Mouse (Mus musculus) intestine, embryonic 15.5 days (tissue): ENCODE measurements around the gene Klrc3. TPM values are rescaled to one million over a fixed set of nuclear protein-coding genes. Genes with fewer than 3 reads are reported as not detected.
"Not testable (repeated sequence)": the region's sequence is repeated elsewhere in the genome, so short reads cannot be mapped to it uniquely, and the experiment has no call there.

ENCODE experiments used
- ATAC-seq: fragments of 200-750 bp; cut with Nextera tagmentation; 2 replicates; pipeline ENCODE4 v1.8.0; 2017; ENCODE audit warnings: moderate TSS enrichment, moderate library complexity
- H3K27ac ChIP-seq: fragments of 300-500 bp; sonication (generic); 2 replicates; pipeline ENCODE4 v1.5.1; 2015; ENCODE audit warnings: mild to moderate bottlenecking, inconsistent platforms
- H3K27me3 ChIP-seq: fragments of 300-500 bp; sonication (generic); replicated peaks from 2 replicates; pipeline ENCODE4 v1.6.1; 2015; ENCODE audit warnings: inconsistent platforms
- H3K36me3 ChIP-seq: fragments of 300-500 bp; sonication (generic); 2 replicates; pipeline ENCODE4 v1.6.1; 2015; ENCODE audit warnings: inconsistent platforms
- H3K4me1 ChIP-seq: fragments of 300-500 bp; sonication (generic); replicated peaks from 2 replicates; pipeline ENCODE4 v1.6.1; 2015; ENCODE audit warnings: inconsistent platforms
- H3K4me2 ChIP-seq: fragments of 300-500 bp; sonication (generic); replicated peaks from 2 replicates; pipeline ENCODE4 v1.6.1; 2015; ENCODE audit warnings: mild to moderate bottlenecking, inconsistent platforms
- H3K4me3 ChIP-seq: fragments of 300-500 bp; sonication (generic); replicated peaks from 2 replicates; pipeline ENCODE4 v1.5.1; 2015; ENCODE audit warnings: inconsistent platforms
- H3K9ac ChIP-seq: fragments of 300-500 bp; sonication (generic); 2 replicates; pipeline ENCODE4 v1.6.1; 2015; ENCODE audit warnings: inconsistent platforms
- H3K9me3 ChIP-seq: fragments of 300-500 bp; sonication (generic); 2 replicates; pipeline ENCODE4 v1.6.1; 2016; ENCODE audit warnings: inconsistent platforms
- WGBS: fragments of 180-500 bp; shearing (Covaris S2); methylation state at CpG from one replicate; pipeline ENCODE4 v1.1.7; 2015; 5-methylcytosine and 5-hydroxymethylcytosine counted together
- polyA plus RNA-seq: library from polyadenylated mRNA; unstranded; fragments of >200 nt; fragmentation: Nextera tagmentation; extraction: Ambion mirVana; gene quantifications from 2 replicates; pipeline ENCODE4 v1.2.1, GENCODE M21; 2015

Gene Klrc3
- polyA plus RNA-seq, result not detected in 2 replicates

DNA sequence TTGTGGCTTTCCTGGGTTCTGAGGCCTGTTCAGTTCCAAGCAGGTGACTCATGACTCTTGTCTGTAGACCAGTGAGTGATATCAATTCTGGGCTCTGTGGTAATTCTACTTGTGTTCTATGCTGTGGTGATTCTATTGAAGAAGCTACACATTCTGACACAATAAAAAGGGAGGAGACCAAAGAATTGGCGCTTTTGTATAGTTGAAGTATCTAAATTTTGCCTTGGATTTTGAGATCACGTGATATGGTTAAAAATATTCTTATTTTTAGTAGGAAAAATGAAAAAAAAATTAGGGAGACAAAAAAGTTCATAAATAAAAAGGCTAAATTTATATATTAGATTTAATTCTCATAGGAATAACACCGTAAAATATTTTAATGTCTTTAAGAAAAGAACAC lies at the start of gene Klrc3:
TSS of gene Klrc3 (minus strand) at position 101 of the 400 bp plus-strand sequence.
- 85% methylated on average over 3 of the region's 3 CpGs for WGBS
- not testable (repeated sequence) for H3K4me3 ChIP-seq, H3K27me3 ChIP-seq, H3K9ac ChIP-seq, H3K4me1 ChIP-seq, H3K4me2 ChIP-seq, H3K9me3 ChIP-seq, H3K27ac ChIP-seq, H3K36me3 ChIP-seq, ATAC-seq

DNA sequence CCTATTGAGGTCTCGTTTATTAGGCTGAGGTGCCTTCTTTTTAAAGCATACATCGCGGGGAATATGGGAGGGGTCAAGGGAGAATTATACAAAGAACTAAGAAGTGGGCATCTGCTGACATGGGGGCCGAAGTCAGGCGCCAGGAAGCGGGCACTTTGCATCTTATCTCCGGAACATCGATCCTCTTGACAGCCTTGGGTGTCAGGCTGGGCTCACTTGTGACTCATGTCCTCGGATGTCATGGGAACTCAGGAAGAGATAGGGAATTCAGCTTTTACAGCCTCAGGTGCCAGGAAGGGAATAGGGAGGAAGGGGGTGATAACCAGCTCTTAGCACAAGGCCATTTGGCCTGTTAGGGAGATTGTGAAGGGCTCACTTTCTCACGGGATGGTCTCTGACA lies 48.3 kb upstream of the Klrc3 start:
- not testable (repeated sequence) for H3K27me3 ChIP-seq, H3K9me3 ChIP-seq, H3K4me2 ChIP-seq, H3K4me1 ChIP-seq, H3K9ac ChIP-seq, ATAC-seq, H3K36me3 ChIP-seq, H3K27ac ChIP-seq, H3K4me3 ChIP-seq
- WGBS, result 66% methylated on average over 10 of the region's 10 CpGs

- H3K36me3 ChIP-seq, result no peaks in the 10 kb centered on the region
- no peak overlapping the region for H3K4me2 ChIP-seq
- peak; percentile 88 for ATAC-seq
- H3K27me3 ChIP-seq, result no peaks in the 10 kb centered on the region
- H3K27ac ChIP-seq, result no peak overlapping the region
- no peaks in the 10 kb centered on the region for H3K4me1 ChIP-seq
- H3K4me3 ChIP-seq, result no peak overlapping the region
- no peaks in the 10 kb centered on the region for H3K9me3 ChIP-seq
- WGBS, result 47% methylated on average over 1 of the region's 1 CpGs
- H3K9ac ChIP-seq, result no peak overlapping the region
Observed at GRCm38 (mm10) chr6:129680379-129680778, 37.2 kb upstream of the Klrc3 start.

DNA sequence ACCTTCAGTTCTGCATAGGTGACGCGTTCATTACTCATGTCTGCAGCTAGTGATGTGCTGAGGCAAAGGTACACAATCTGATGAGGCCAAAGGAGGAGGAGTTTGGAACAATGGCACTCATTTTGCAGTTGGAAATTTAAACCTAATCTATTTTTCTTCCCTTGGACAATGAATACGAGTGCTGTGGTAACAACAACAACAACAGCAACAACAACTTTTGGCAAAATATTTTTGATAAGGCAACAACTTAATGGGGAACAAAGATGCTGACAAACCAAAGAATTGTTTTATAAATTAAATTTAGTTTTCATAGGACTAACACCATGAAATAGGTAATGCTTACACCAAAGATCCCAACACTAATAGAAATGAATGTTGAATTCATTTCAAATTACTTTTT lies 35.7 kb upstream of the Klrc3 start, which contains the start of gene Klrc1:
TSS of gene Klrc1 (minus strand) at position 101 of the 400 bp plus-strand sequence.
- Histone ChIP-seq H3K9ac (no peak within 1 kb of the TSS), H3K4me1 (no peaks in the 10 kb centered on the region), H3K27ac (no peak within 1 kb of the TSS), H3K27me3 (no peaks in the 10 kb centered on the region), H3K4me3 (no peak within 1 kb of the TSS), H3K36me3 (no peaks in the 10 kb centered on the region), H3K9me3 (no peaks in the 10 kb centered on the region), H3K4me2 (no peak within 1 kb of the TSS)
- 72% methylated on average over 3 of the region's 3 CpGs for WGBS
- ATAC-seq, result no peak

- not testable (repeated sequence) for H3K4me3 ChIP-seq, ATAC-seq, H3K9me3 ChIP-seq, H3K27me3 ChIP-seq, H3K9ac ChIP-seq, H3K36me3 ChIP-seq, H3K4me2 ChIP-seq, H3K27ac ChIP-seq, H3K4me1 ChIP-seq
- WGBS, result 86% methylated on average over 1 of the region's 3 CpGs
Observed at GRCm38 (mm10) chr6:129661301-129661700, 18.2 kb upstream of the Klrc3 start.

- not testable (repeated sequence) for H3K4me3 ChIP-seq, H3K9me3 ChIP-seq, ATAC-seq, H3K27me3 ChIP-seq, H3K36me3 ChIP-seq, H3K27ac ChIP-seq, H3K9ac ChIP-seq, H3K4me2 ChIP-seq, H3K4me1 ChIP-seq
- WGBS, result 78% methylated on average over 4 of the region's 4 CpGs
Observed at GRCm38 (mm10) chr6:129660589-129660988, 17.5 kb upstream of the Klrc3 start, which contains the start of gene Klrc2. Gene Klrc2, minus strand, starts transcription at chr6:129660689.

GRCm38 (mm10) chr6:129644054-129644453 lies 917 bp upstream of the Klrc3 start:
- ATAC-seq, H3K4me3 ChIP-seq, H3K9ac ChIP-seq, H3K4me1 ChIP-seq, H3K27ac ChIP-seq, H3K9me3 ChIP-seq, H3K27me3 ChIP-seq, H3K36me3 ChIP-seq, H3K4me2 ChIP-seq: not testable (repeated sequence)
- 71% methylated on average over 1 of the region's 3 CpGs for WGBS

DNA sequence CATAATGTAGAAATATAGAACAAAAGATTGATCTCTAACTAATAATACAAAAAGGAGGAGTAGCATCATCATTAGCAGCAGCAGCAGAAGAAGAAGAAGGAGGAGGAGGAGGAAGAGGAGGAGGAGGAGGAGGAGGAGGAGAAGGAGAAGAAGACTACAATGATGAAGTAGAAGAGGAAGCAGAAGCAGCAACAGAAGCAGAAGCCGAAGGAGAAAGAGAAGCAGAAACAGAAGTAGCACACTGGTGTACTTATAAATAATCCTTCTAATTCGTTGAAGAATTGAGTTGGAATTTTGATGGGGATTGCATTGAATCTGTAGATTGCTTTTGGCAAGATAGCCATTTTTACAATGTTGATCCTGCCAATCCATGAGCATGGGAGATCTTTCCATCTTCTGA lies 12.1 kb downstream of the Klrc3 start:
- not testable (repeated sequence) for H3K4me1 ChIP-seq, H3K27me3 ChIP-seq, H3K9ac ChIP-seq, H3K9me3 ChIP-seq, H3K4me2 ChIP-seq, H3K36me3 ChIP-seq, H3K4me3 ChIP-seq, H3K27ac ChIP-seq, ATAC-seq
- WGBS, result 80% methylated on average over 2 of the region's 2 CpGs

DNA sequence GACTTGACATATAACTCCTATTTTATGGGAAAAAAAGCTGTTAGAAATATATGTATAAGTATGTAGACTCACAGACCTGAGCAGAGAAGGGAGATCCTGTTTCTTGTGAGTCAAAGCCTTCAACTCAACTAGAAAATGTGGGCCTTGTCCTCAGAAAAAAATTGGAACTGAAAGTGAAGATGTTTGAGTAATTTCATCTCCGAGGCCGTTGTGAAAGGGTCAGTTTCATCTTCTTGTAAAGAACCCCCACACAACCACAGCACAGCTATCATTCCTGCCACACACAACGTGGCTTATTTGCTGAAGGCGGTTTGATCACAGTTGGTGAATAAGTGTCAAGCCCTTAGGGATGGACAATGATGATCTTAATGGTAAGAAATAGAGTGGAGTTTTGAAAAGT lies 19.4 kb downstream of the Klrc3 start, which contains the start of gene Klrk1:
TSS of gene Klrk1 (minus strand) at position 130 of the 400 bp plus-strand sequence.
- H3K4me2 ChIP-seq, result no peak within 1 kb of the TSS
- no peaks in the 10 kb centered on the region for H3K9me3 ChIP-seq
- H3K9ac ChIP-seq, result no peak within 1 kb of the TSS
- H3K4me3 ChIP-seq, result no peak within 1 kb of the TSS
- no peaks in the 10 kb centered on the region for H3K36me3 ChIP-seq
- no peak within 1 kb of the TSS for H3K27ac ChIP-seq
- no peaks in the 10 kb centered on the region for H3K27me3 ChIP-seq
- WGBS, result 77% methylated on average over 4 of the region's 4 CpGs
- ATAC-seq, result no peak
- no peaks in the 10 kb centered on the region for H3K4me1 ChIP-seq

DNA sequence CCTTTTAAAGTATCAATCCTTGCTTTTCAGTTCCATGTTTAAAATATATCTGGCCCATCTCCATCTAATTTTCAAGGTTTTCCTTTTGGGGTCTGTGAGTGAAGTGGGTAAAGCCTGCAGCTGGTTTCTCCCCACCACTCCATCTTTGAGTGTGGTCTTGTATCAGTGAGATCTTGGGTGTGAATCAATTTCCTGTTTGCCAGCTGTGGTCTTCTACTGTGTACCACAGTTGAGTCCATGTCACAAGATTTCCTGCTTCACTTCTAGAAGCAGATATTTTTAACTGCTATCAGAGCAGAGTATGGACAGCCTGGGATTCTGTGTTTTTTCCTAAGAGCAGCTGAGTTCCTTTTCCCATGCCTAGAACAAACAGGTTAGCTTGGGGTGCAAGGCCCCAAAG lies 34.8 kb downstream of the Klrc3 start:
- Histone ChIP-seq H3K4me1 (no peaks in the 10 kb centered on the region), H3K27ac (no peak overlapping the region), H3K9me3 (no peaks in the 10 kb centered on the region), H3K4me3 (no peak overlapping the region), H3K27me3 (no peaks in the 10 kb centered on the region), H3K9ac (no peak overlapping the region), H3K36me3 (no peaks in the 10 kb centered on the region), H3K4me2 (no peak overlapping the region)
- ATAC-seq, result no peak

DNA sequence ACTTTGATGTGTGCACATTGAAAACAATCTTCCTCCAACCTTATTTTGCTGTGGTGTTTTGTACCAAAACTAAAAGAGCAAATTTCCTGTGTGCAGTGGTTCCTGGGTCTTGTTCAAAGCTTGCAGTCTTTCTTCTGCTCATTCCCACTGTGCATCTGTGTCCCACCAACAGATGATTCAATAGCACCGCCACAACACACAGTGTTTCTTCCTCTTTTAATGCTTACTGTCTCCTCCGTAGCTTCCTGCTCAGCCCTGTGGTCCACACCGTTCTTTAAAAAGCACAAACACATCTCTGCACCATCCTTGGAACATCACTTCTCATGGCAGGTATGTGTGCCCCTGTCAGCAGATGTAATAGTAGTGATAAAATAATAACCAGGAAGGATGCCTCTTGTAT lies 51.6 kb downstream of the Klrc3 start, which contains the start of gene Klrd1:
TSS of gene Klrd1 (plus strand) at position 275 of the 400 bp plus-strand sequence.
- Histone ChIP-seq H3K4me3 (no peak within 1 kb of the TSS), H3K9ac (no peak within 1 kb of the TSS), H3K4me2 (no peak within 1 kb of the TSS), H3K4me1 (no peaks in the 10 kb centered on the region), H3K9me3 (no peaks in the 10 kb centered on the region), H3K27ac (no peak within 1 kb of the TSS), H3K27me3 (no peaks in the 10 kb centered on the region), H3K36me3 (no peaks in the 10 kb centered on the region)
- WGBS, result 85% methylated on average over 3 of the region's 3 CpGs
- ATAC-seq, result no peak
